Mouse (Mus musculus): Measurements from ENCODE around the gene Pla2g2e. TPM values are rescaled to one million over a fixed set of nuclear protein-coding genes. Genes with fewer than 3 reads are reported as not detected.
A peak's percentile ranks its signal among the peaks of the same experiment; 100 is the strongest.
"Not testable (repeated sequence)": the region's sequence is repeated elsewhere in the genome, so short reads cannot be mapped to it uniquely, and the experiment has no call there.

Gene Pla2g2e
- total RNA-seq, 2 experiments from 2014 or later, result not detected

GRCm38 (mm10) chr4:138880811-138881584 is 3.3 kb downstream of the Pla2g2e start:
- ATAC-seq (replicated peaks; ENCODE audit: poor library complexity), result no peak

DNA sequence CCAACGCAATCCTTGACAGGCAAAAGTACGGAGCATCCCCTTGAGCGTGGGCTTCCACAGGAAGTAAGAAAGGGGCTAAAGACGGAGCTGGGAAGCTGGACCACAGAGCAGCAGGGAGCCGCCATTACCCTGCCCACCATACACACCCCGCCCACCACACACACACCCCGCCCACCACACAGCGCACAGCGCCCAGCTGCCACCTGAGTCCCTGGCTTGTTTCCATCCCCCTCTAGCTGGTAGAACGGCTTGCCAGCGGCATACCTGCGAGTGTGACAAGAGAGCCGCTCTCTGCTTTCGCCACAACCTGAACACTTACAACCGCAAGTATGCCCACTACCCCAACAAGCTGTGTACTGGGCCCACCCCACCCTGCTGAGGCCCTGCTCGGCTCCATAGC is 4.4 kb downstream of the Pla2g2e start:
- no peak for ATAC-seq (replicated peaks; ENCODE audit: poor library complexity)

DNA sequence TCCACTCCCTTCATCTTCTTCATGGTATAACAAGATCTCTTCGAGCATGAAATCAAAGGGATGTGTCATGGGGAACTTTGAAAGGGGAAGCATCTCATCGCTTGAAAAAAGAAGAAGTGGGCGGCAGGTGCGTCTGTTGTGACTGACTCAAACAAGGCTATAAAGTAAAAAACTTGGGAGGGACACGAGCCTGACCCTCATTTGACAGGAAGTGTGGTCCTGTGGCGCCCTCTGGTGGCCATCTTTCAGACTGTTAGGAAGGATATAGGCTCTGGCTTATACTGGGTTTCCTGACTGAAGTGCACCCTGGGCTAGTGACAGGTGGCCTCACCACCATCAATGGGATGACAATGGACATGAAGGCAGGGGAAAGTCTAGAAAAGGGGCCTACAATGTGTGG is 6.5 kb downstream of the Pla2g2e start:
- ATAC-seq (replicated peaks; ENCODE audit: poor library complexity), result peak; percentile 96

GRCm38 (mm10) chr4:138889165-138889564 is 11.4 kb downstream of the Pla2g2e start:
- ATAC-seq (replicated peaks; ENCODE audit: poor library complexity), result no peak

DNA sequence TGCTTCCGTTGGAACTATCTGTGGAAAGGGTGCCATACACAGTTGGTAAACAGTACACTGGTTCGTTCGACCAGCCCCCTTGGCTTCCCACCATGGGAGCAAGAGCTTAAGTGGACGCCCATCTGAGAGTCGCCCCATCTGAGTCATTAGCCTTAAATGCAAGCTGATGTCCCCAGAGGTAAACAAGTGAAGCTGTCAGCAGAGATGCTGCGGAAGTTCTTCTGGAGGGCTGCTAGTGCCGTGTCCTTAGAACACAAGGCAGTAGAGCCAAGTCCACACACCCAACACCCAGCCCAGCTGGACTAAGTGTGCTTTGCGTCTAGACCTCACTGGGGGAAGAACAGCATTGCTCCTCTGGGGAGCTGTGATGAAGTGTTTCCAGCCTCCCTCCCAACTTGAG is 11.9 kb downstream of the Pla2g2e start:
- ATAC-seq (replicated peaks; ENCODE audit: poor library complexity), result no peak

- ATAC-seq (replicated peaks; ENCODE audit: poor library complexity), result no peak
Observed at GRCm38 (mm10) chr4:138892655-138893054, 14.9 kb downstream of the Pla2g2e start.

- ATAC-seq (replicated peaks; ENCODE audit: poor library complexity), result not testable (repeated sequence)
Observed at GRCm38 (mm10) chr4:138893789-138894188, 16.0 kb downstream of the Pla2g2e start.

DNA sequence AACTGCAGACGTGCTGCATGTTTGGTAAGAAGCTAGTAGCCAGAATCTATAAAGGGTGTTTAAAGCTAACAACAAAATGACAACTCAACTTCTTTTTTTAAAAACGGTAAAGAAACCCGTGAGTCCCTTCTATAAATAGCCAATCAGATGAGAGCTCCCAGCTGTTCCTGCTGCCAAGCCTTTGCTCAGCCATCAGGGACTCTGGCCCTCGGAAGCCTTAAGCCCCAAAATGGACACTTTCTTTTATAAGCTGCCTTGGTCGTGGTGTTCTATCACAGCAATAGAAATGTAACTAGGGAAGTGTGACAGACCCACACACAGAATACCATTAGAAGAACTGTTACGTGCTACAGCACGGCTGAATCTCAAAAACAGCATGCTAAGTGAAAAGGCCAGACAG is 21.6 kb downstream of the Pla2g2e start:
- ATAC-seq (replicated peaks; ENCODE audit: poor library complexity), result no peak

DNA sequence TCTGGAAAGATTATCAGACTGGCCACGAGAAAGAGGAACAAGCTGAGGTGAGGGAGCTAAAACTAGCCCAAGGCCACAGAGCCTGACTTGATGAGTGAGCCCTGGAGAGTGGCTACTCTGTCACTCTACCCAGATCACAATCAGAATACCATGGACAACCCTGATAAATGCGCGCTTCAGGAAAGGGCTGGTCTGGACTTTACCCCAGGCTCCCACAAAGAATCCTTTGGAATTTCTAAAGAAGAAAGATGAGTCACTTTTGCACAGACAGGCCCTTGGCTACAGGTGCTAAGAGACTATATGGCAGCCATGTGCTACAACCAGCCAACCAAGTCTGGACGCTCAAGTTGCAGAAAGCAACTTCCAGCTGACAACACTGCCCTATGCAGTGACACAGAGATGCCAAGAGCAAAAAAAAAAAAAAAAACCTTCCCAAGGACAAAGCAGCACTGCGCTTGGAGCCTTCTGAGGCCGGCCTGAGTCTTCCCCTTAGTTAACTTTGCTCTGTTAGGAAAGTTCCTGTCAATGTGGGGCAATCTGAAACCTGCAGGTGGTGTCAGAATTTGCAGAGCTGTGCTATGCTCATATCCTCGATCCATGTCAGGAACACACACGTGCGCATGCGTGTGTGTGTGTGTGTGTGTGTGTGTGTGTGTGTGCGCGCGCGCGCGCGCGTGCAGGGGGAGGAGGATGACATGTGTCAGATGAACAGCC is 28.0 kb downstream of the Pla2g2e start:
- peak; percentile 82 for ATAC-seq (replicated peaks; ENCODE audit: poor library complexity)

DNA sequence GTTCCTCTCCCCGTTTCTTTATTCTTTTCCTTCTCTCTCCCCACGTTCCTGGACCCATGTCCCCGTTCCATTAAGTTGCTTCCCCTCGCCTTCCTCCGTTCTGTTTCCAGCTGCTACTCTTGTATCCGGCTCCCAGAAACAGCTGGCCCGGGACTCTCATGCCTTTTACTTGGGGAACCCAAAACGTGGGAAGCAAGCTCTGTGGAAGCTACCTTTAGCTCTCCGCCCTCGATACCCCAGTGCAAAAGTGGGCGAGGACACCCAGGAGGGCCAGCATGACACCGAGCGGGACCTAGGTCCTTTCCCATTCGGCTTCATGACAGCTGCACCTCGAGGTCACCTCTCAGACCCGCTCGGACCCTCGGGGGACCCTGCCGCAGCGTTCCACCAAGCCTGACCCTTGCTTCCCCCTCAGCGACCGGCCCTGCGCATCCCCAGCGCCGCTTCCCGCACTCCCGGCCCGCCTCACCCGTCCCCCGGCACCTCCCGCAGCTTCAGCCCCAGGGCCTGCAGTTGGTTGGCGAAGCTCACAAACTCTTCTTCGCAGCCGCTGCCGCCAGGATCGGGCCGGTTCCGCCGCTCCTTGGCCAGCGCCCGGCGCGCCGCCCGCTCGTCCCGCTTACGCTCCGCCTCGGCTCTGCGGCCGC is 35.5 kb downstream of the Pla2g2e start:
- ATAC-seq (replicated peaks; ENCODE audit: poor library complexity), result peak; percentile 10

DNA sequence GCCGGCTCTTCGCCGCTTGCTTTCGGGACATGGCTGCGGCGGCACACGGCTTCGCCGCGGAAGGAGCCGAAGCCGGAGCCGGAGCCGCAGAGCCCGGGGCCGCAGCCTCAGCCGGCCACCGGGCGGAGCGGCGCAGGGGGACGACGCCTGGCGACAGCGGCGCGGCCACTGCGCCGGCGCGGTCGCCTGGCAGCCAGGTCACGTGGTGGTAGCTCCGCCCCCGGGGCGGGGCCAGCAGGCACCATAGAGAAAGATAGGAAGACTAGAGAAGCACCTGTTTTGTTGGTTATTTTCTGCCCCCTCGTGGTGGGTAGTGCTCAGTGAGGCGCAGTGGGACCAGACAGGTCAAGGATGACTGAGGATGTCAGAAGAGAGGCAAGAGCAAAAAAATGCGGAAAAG is 36.1 kb downstream of the Pla2g2e start, which contains the start of gene Otud3:
Gene Otud3, minus strand, starts transcription at position 149 of the 400 bp plus-strand sequence.
- peak; percentile 96 for ATAC-seq (replicated peaks; ENCODE audit: poor library complexity)

GRCm38 (mm10) chr4:138917282-138917681 is 39.5 kb downstream of the Pla2g2e start:
- no peak for ATAC-seq (replicated peaks; ENCODE audit: poor library complexity)

- 0 out of 2 replicates have a peak, but pooled peaks have one; percentile 10 for ATAC-seq (replicated peaks; ENCODE audit: poor library complexity)
Observed at GRCm38 (mm10) chr4:138921254-138922130, 43.8 kb downstream of the Pla2g2e start.

- ATAC-seq (replicated peaks; ENCODE audit: poor library complexity), result peak; percentile 100
Observed at GRCm38 (mm10) chr4:138922131-138922459, 44.4 kb downstream of the Pla2g2e start.

GRCm38 (mm10) chr4:138925561-138925960 is 47.8 kb downstream of the Pla2g2e start:
- ATAC-seq (replicated peaks; ENCODE audit: poor library complexity), result no peak

Other genes with a start within 250 kb of the Pla2g2e start
- gene Vwa5b1, start 242.1 kb upstream of the Pla2g2e start, total RNA-seq (2015), result not detected in 2 replicates
- not detected in 2 replicates for gene Vwa5b1, start 242.1 kb upstream of the Pla2g2e start, total RNA-seq (2017)
- not detected in 2 replicates for gene Pla2g2c, start 153.2 kb upstream of the Pla2g2e start, total RNA-seq (2015)
- not detected in 2 replicates for gene Pla2g2c, start 153.2 kb upstream of the Pla2g2e start, total RNA-seq (2017)
- gene Ubxn10, start 140.8 kb upstream of the Pla2g2e start, total RNA-seq (2015), result not detected in 2 replicates
- gene Ubxn10, start 140.8 kb upstream of the Pla2g2e start, total RNA-seq (2017), result not detected in 2 replicates
- not detected in 2 replicates for gene Pla2g2f, start 120.3 kb upstream of the Pla2g2e start, total RNA-seq (2015)
- gene Pla2g2f, start 120.3 kb upstream of the Pla2g2e start, total RNA-seq (2017), result not detected in 2 replicates
- not detected in 2 replicates for gene Pla2g2d, start 102.2 kb upstream of the Pla2g2e start, total RNA-seq (2015)
- gene Pla2g2d, start 102.2 kb upstream of the Pla2g2e start, total RNA-seq (2017), result not detected in 2 replicates
- gene Pla2g5, start 14.5 kb upstream of the Pla2g2e start, total RNA-seq (2015), result not detected in 2 replicates
- gene Pla2g5, start 14.5 kb upstream of the Pla2g2e start, total RNA-seq (2017), result not detected in 2 replicates
- gene Gm13030, start 4.0 kb upstream of the Pla2g2e start, total RNA-seq (2015), result not detected in 2 replicates
- gene Gm13030, start 4.0 kb upstream of the Pla2g2e start, total RNA-seq (2017), result not detected in 2 replicates
- 1.9 and 3.9 TPM in 2 replicates for gene Otud3, start 36.0 kb downstream of the Pla2g2e start, total RNA-seq (2015)
- 8.6 and 8.9 TPM in 2 replicates for gene Otud3, start 36.0 kb downstream of the Pla2g2e start, total RNA-seq (2017)
- not detected in 2 replicates for gene Rnf186, start 89.2 kb downstream of the Pla2g2e start, total RNA-seq (2015)
- not detected in 2 replicates for gene Rnf186, start 89.2 kb downstream of the Pla2g2e start, total RNA-seq (2017)
- gene Tmco4, start 94.9 kb downstream of the Pla2g2e start, total RNA-seq (2015), result 8.3 and 9.5 TPM in 2 replicates
- 19.6 and 26.9 TPM in 2 replicates for gene Tmco4, start 94.9 kb downstream of the Pla2g2e start, total RNA-seq (2017)
- not detected in 2 replicates for gene Htr6, start 197.6 kb downstream of the Pla2g2e start, total RNA-seq (2015)
- gene Htr6, start 197.6 kb downstream of the Pla2g2e start, total RNA-seq (2017), result not detected in 2 replicates
- not detected in 2 replicates for gene Nbl1, start 215.1 kb downstream of the Pla2g2e start, total RNA-seq (2015)
- gene Nbl1, start 215.1 kb downstream of the Pla2g2e start, total RNA-seq (2017), result not detected in 2 replicates

Data from megakaryocyte progenitor cell, adult 5-6 weeks (primary cell).